Mouse (Mus musculus) splenic B cell, adult 2 months (primary cell): ENCODE results near the gene Thbs4.

ENCODE experiments used
- DNase-seq: peaks from one replicate; pipeline ENCODE4 v3.0.0-alpha.2; 2011; ENCODE audit warnings: low read depth, low spot score
- H3K27me3 ChIP-seq: 2 replicates; pipeline ENCODE4 v1.6.1; 2012; ENCODE audit warnings: mild to moderate bottlenecking, low read length, moderate library complexity, mixed read lengths; ENCODE audit not compliant: control insufficient read depth, poor library complexity, insufficient read depth, severe bottlenecking
- H3K36me3 ChIP-seq: 2 replicates; pipeline ENCODE4 v1.6.1; 2012; ENCODE audit warnings: mild to moderate bottlenecking, low read length, moderate library complexity, mixed read lengths; ENCODE audit not compliant: control insufficient read depth, poor library complexity, insufficient read depth, severe bottlenecking

The Thbs4 gene

DNA sequence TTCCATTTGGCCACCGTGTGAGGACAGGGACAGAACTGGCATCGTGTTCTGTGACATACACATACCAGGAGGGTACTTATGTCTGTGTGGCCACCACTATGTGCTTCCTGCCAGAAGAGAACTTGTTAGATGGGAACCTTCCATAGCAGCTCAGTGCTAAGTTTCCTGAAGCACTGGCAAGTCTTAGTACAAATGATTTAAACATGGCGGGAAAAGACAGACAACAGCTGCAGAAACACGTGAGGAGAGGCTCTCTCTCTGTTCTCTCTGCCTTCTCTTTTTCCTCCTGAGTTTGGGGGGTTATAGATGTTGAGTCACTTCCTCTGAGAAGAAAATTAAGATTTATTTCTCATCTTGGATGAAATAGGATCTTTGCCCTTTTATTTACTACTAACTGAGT lies 14.5 kb downstream of the Thbs4 start:
- DNase-seq, result no peak
- no peaks in the 10 kb centered on the region for H3K27me3 ChIP-seq

GRCm38 (mm10) chr13:92778642-92779041 lies 16.0 kb downstream of the Thbs4 start:
- DNase-seq, result no peak
- Histone ChIP-seq H3K27me3 (no peaks in the 10 kb centered on the region), H3K36me3 (no peaks in the 10 kb centered on the region)

More for the DNA sequence above, 14.5 kb downstream of the Thbs4 start:
- H3K36me3 ChIP-seq, result no peaks in the 10 kb centered on the region

DNA sequence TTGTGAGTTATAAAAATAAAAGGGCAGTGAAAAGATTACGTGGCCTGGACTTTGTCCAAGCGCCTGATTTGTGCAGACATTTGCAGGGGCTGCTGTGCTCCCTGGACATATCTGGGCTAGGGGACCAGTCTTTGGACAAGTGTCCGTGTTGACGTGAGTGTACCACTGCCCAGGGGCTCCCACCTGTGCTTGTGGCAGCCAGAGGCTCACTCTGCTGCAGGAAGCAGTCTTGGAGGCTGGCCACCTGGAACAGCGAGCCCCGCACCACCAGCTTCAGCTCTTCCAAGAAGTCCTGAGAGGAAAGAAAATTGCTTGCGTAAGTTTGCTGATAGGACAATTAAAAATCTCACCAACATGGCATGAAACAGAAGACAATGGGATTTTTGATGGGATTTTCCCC lies 18.7 kb downstream of the Thbs4 start:
- Histone ChIP-seq H3K27me3 (no peaks in the 10 kb centered on the region), H3K36me3 (no peaks in the 10 kb centered on the region)
- DNase-seq, result no peak

DNA sequence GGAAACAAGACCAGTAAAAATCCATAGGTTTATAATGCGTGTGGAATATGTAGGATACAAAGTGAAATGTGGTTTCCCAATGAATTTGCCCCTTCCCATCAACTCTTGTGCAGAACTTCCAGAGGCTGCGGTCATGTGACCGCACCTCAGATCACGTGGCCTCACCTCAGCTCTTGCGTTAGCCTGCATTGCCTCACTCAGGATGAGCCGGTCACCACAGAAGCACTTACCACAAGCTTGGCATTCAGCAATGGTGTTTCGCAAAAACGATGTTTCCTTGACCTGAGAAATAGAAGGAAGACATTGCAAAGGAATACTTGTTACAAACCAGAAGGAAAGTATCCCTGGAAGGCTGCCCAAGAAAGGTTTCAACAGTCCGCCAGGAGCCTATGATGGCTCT lies 19.7 kb downstream of the Thbs4 start:
- Histone ChIP-seq H3K27me3 (no peaks in the 10 kb centered on the region), H3K36me3 (no peaks in the 10 kb centered on the region)
- DNase-seq, result no peak

- no peaks in the 10 kb centered on the region for H3K27me3 ChIP-seq
- no peaks in the 10 kb centered on the region for H3K36me3 ChIP-seq
- DNase-seq, result no peak
Measured at GRCm38 (mm10) chr13:92772500-92772899, 22.1 kb downstream of the Thbs4 start.

- no peaks in the 10 kb centered on the region for H3K36me3 ChIP-seq
- no peak for DNase-seq
- no peaks in the 10 kb centered on the region; the same call in 1 of the 2 replicates for H3K27me3 ChIP-seq
Measured at GRCm38 (mm10) chr13:92771566-92771965, 23.1 kb downstream of the Thbs4 start.

DNA sequence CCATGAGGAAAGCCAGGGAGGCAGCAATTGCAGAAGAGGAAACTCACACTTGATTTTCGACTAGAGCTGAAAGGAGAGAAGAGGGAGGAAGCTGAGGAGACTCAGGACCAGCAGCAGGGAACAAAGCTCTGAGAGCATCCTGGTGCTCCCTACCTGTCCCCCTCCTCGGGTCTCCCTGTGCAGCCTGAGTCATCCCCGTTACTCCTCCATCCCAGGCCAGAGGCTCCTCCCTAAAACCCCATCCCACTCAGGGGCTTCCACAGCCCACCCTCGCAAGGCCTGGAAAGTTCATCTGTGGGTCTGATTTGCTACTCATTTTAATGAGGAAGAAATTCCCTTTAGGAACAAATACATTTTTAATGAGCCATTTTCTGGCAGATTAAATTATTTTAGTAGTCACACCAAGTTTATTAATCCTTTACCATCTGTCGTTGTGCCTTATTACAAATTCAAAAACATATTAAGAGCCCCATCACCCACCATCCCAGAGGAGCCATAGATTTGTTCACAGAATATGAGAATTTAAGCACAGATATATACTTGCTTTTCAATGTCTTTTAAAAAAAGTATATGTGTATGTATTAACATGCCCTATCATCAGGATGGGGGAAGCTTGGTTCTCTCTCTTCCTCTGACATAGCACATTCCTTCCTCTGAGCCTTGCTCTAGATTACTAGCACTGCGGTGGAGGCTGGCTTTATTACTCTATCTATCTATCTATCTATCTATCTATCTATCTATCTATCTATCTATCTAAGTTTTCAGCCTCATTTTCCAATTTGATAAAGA lies 29.0 kb downstream of the Thbs4 start:
- H3K27me3 ChIP-seq, result no peaks in the 10 kb centered on the region; the same call in 1 of the 2 replicates
- DNase-seq, result no peak
- no peaks in the 10 kb centered on the region for H3K36me3 ChIP-seq

GRCm38 (mm10) chr13:92762322-92762721 lies 32.3 kb downstream of the Thbs4 start:
- H3K36me3 ChIP-seq, result no peaks in the 10 kb centered on the region
- no peaks in the 10 kb centered on the region; the same call in 1 of the 2 replicates for H3K27me3 ChIP-seq
- no peak for DNase-seq

GRCm38 (mm10) chr13:92760519-92760918 lies 34.1 kb downstream of the Thbs4 start:
- Histone ChIP-seq H3K27me3 (no peaks in the 10 kb centered on the region), H3K36me3 (no peaks in the 10 kb centered on the region)
- DNase-seq, result no peak

- no peak for DNase-seq
- Histone ChIP-seq H3K27me3 (no peaks in the 10 kb centered on the region), H3K36me3 (no peaks in the 10 kb centered on the region)
Measured at GRCm38 (mm10) chr13:92759096-92759495, 35.5 kb downstream of the Thbs4 start.

DNA sequence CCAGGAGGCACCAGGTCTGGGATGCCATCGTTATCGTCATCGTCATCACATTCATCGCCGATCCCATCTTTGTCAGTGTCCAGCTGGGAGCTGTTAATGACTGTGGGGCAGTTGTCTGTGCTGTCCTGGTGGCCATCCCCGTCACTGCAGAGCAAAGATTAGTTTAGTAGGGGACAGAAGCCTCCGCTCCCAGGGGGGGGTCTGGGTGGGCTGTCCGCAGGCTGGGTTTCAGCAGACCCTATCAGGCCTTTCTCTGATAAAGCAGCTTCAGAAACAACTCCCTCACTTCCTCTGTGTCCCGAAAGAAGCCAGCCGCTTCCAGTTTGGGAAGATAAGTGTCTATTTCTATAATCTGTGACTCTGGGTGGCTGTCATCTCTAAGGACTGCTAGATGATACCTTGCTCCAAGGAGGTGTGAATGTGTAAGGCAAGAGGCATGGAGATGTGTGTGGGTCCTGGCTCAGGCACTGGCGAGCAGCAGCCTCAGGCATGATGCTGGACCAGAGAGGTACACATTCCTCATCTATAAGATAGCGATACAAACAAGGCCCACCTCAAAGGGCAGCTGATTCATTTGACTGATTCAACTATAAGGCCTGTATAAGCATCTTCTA lies 36.5 kb downstream of the Thbs4 start:
- no peaks in the 10 kb centered on the region for H3K27me3 ChIP-seq
- no peak for DNase-seq
- no peaks in the 10 kb centered on the region for H3K36me3 ChIP-seq

DNA sequence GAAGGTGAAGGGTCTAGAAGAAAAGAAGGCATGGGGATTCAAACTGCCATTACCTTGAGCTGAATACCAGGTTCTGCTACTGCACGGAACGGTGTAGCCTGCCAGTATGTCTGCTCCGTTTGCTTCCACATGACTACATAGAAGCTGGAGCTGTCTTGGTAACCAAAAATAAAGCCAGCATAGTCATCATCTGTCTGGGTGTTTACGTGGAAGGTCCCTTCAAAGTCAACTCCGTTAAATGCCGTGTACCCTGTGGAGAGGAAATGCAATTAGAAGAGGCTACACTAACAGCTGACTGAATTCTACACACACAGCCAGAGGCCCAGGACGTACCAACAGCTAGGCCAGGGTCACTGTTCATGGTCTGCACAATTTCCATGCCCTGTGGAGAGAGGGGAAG lies 39.6 kb downstream of the Thbs4 start:
- Histone ChIP-seq H3K27me3 (no peaks in the 10 kb centered on the region), H3K36me3 (no peaks in the 10 kb centered on the region)
- no peak for DNase-seq

- no peak for DNase-seq
- no peaks in the 10 kb centered on the region for H3K36me3 ChIP-seq
- H3K27me3 ChIP-seq, result no peaks in the 10 kb centered on the region
Measured at GRCm38 (mm10) chr13:92753676-92754075, 40.9 kb downstream of the Thbs4 start.

- no peaks in the 10 kb centered on the region for H3K36me3 ChIP-seq
- DNase-seq, result peak; percentile 51
- no peaks in the 10 kb centered on the region for H3K27me3 ChIP-seq
Measured at GRCm38 (mm10) chr13:92751726-92752565, 42.7 kb downstream of the Thbs4 start.

- Histone ChIP-seq H3K27me3 (no peaks in the 10 kb centered on the region), H3K36me3 (no peaks in the 10 kb centered on the region)
- DNase-seq, result peak; percentile 78
Measured at GRCm38 (mm10) chr13:92750976-92751518, 43.6 kb downstream of the Thbs4 start.
